Mouse (Mus musculus): Measurements from ENCODE around the gene Hsdl1. TPM values are rescaled to one million over a fixed set of nuclear protein-coding genes. Genes with fewer than 3 reads are reported as not detected.

Hsdl1 gene
- polyA plus RNA-seq, 1 experiment = 22.2 TPM

DNA sequence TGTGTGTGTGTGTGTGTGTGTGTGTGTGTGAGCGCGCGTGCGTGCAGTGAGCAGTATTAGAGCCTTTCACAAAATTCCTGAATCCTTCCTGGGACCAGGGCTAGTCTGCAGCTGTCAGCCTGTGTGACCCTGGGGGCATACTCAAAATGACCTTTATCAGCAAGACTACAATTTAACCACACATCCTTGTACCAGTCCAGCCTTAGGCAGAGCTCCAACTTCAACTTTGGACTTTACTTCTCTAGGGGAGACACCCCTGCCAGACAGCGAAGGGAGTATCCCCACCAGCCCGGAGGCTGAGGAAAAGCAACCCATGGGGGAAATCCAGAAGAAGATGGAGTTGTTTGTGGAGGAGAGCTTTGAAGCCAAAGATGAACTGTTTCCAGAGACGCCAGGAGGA, 16.5 kb upstream of the Hsdl1 start:
- Histone ChIP-seq H3K27ac (ENCODE audit: control insufficient read depth, insufficient read depth, low read depth, low read length, poor library complexity) (no peak overlapping the region), H3K4me1 (ENCODE audit: control insufficient read depth, insufficient read depth, low read length) (no peaks in the 10 kb centered on the region; the same call in 1 of the 2 replicates), H3K4me3 (replicated peaks; ENCODE audit: control insufficient read depth, low read depth, low read length) (no peak overlapping the region)
- TF ChIP-seq POLR2A (IDR thresholded peaks at IDR 0.05; ENCODE audit: borderline replicate concordance, control insufficient read depth, low read depth, low read length) (no peak), CTCF (IDR thresholded peaks at IDR 0.05; ENCODE audit: control insufficient read depth, insufficient read depth, low read length) (no peak)
- 82% methylated on average over 7 of the region's 7 CpGs for WGBS

DNA sequence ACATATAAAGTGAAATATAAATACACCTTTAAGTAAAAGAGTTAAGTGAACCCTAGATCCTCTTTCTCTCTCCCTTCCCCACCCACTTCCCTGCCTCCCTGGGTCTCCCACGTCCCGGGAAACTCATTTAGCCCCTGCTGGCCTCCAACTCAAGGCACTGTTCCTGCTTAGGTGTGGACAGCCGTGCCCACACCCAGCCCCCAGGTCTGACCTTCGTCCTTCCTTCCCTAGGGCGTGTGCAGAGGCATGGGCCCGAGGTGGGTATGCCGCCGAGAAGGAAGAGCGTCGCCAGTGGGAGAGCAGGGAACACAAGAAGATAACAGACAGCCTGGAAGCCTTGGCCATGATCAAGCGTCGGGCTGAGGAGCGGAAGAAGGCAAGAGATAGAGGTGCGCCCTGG, 15.4 kb upstream of the Hsdl1 start:
- 71% methylated on average over 14 of the region's 14 CpGs for WGBS
- Histone ChIP-seq H3K4me1 (ENCODE audit: control insufficient read depth, insufficient read depth, low read length) (no peaks in the 10 kb centered on the region; the same call in 1 of the 2 replicates), H3K27ac (ENCODE audit: control insufficient read depth, insufficient read depth, low read depth, low read length, poor library complexity) (no peak overlapping the region), H3K4me3 (replicated peaks; ENCODE audit: control insufficient read depth, low read depth, low read length) (no peak overlapping the region)
- TF ChIP-seq CTCF (IDR thresholded peaks at IDR 0.05; ENCODE audit: control insufficient read depth, insufficient read depth, low read length) = no peak
- no peak for TF ChIP-seq POLR2A (IDR thresholded peaks at IDR 0.05; ENCODE audit: borderline replicate concordance, control insufficient read depth, low read depth, low read length)

DNA sequence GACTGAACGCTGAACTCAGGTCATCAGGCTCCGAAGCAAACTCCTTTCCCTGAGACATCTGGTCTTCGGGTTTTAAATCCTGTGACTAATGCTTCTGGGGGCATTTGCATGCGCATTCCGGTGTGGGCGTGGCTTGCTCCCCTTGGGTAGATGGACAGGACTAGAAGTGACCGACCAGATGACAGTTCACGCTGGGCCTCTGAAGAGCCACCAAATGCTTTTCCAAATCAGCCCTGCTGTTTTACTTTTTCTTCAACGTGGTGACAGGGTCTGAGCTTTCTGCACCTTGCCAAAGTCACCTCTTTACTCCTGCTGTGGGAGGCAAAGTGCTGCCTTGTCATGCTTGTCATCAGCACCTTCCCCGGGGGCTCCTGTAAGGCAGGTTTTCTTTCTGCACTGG, 13.9 kb upstream of the Hsdl1 start:
- 68% methylated on average over 10 of the region's 10 CpGs for WGBS
- no peak for TF ChIP-seq POLR2A (IDR thresholded peaks at IDR 0.05; ENCODE audit: borderline replicate concordance, control insufficient read depth, low read depth, low read length)
- TF ChIP-seq CTCF (IDR thresholded peaks at IDR 0.05; ENCODE audit: control insufficient read depth, insufficient read depth, low read length) = no peak
- Histone ChIP-seq H3K4me3 (replicated peaks; ENCODE audit: control insufficient read depth, low read depth, low read length) (no peak overlapping the region), H3K4me1 (ENCODE audit: control insufficient read depth, insufficient read depth, low read length) (no peaks in the 10 kb centered on the region; the same call in 1 of the 2 replicates), H3K27ac (ENCODE audit: control insufficient read depth, insufficient read depth, low read depth, low read length, poor library complexity) (no peak overlapping the region)

DNA sequence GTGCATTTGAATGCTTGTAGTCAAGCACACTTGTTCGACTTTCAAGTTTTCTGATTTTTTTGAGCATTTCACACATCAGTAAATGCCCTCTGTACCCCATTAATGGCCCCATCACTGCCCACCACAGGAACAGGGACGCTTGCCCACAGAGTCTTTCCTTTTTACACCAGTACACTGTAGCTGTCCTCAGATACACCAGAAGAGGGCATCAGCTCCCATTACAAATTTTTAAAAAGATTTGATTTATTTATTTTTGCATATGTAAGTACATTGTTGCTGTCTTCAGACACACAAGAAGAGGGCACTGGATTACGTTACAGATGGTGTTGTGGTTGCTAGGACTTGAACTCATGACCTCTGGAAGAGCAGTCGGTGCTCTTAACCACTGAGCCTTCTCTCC, 13.3 kb upstream of the Hsdl1 start:
- Histone ChIP-seq H3K4me1 (ENCODE audit: control insufficient read depth, insufficient read depth, low read length) (no peaks in the 10 kb centered on the region; the same call in 1 of the 2 replicates), H3K27ac (ENCODE audit: control insufficient read depth, insufficient read depth, low read depth, low read length, poor library complexity) (no peak overlapping the region), H3K4me3 (replicated peaks; ENCODE audit: control insufficient read depth, low read depth, low read length) (no peak overlapping the region)
- no peak for TF ChIP-seq CTCF (IDR thresholded peaks at IDR 0.05; ENCODE audit: control insufficient read depth, insufficient read depth, low read length)
- TF ChIP-seq POLR2A (IDR thresholded peaks at IDR 0.05; ENCODE audit: borderline replicate concordance, control insufficient read depth, low read depth, low read length) = no peak
- WGBS = 70% methylated on average over 4 of the region's 4 CpGs

DNA sequence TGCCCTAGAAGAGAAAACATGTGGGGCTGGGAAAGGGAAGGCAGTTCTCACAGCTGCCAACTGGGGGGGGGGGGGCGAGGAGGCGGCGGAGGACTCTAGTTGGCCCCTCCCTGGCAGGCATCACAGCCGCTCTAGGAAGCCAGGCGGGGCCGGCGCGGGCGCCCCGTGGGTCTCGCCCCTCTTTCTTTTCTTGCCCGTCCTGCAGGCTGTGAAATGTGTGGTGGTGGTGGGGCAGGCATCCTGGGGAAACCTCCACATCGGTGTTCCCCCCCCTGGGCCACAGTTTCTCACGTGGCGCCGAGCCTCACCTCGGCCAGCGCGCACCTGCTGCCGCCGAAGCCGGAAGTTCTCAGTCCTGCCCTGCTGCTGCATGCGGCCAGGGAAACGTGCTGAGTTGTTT, 10.9 kb upstream of the Hsdl1 start:
- Histone ChIP-seq H3K4me1 (ENCODE audit: control insufficient read depth, insufficient read depth, low read length) (no peaks in the 10 kb centered on the region; the same call in 1 of the 2 replicates), H3K27ac (ENCODE audit: control insufficient read depth, insufficient read depth, low read depth, low read length, poor library complexity) (peak overlapping the region; percentile 91), H3K4me3 (replicated peaks; ENCODE audit: control insufficient read depth, low read depth, low read length) (peak overlapping the region; percentile 54)
- peak; percentile 35; the same call in 1 of the 2 replicates for TF ChIP-seq POLR2A (IDR thresholded peaks at IDR 0.05; ENCODE audit: borderline replicate concordance, control insufficient read depth, low read depth, low read length)
- no peak for TF ChIP-seq CTCF (IDR thresholded peaks at IDR 0.05; ENCODE audit: control insufficient read depth, insufficient read depth, low read length)
- WGBS = 1% methylated on average over 23 of the region's 24 CpGs

DNA sequence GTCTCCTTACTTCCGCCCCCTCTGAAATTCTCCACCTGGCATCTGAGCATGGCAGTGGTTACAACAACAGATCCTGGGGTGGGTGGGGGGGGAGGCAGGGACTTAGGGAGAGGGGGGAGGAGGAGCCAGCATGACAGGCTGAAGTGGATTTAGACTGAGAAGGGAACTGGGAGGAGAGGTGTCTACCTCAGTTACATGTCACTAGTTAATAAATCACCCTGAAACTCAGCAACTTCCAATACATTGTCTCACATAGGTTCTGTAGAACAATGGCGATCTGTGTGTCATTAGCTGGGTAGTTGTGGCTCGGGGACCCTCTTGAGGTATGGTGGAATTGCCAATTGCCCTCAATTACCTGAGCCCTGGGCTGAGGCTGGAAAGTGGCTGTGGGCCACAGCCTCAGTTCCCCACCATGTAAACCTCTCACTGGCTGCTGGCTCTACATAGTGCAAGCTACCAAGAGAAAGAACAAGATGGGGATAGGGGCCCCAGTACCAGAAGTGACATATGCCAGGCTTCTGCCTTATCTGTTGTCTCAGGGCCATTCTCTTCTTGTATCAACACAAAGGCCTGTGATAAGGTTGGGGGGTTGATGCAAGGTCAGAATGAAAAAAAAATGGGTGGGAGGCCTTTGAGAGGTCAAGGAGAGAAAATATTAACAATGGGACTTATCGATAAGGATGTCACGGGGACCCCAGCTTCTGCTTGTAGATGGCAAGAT, 5.6 kb upstream of the Hsdl1 start:
- H3K4me3 ChIP-seq (replicated peaks; ENCODE audit: control insufficient read depth, low read depth, low read length) = no peak overlapping the region
- TF ChIP-seq CTCF (IDR thresholded peaks at IDR 0.05; ENCODE audit: control insufficient read depth, insufficient read depth, low read length) = no peak
- no peak for TF ChIP-seq POLR2A (IDR thresholded peaks at IDR 0.05; ENCODE audit: borderline replicate concordance, control insufficient read depth, low read depth, low read length)
- H3K27ac ChIP-seq (ENCODE audit: control insufficient read depth, insufficient read depth, low read depth, low read length, poor library complexity) = no peak overlapping the region
- WGBS = 85% methylated on average over 5 of the region's 5 CpGs
- H3K4me1 ChIP-seq (ENCODE audit: control insufficient read depth, insufficient read depth, low read length) = no peaks in the 10 kb centered on the region; the same call in 1 of the 2 replicates

DNA sequence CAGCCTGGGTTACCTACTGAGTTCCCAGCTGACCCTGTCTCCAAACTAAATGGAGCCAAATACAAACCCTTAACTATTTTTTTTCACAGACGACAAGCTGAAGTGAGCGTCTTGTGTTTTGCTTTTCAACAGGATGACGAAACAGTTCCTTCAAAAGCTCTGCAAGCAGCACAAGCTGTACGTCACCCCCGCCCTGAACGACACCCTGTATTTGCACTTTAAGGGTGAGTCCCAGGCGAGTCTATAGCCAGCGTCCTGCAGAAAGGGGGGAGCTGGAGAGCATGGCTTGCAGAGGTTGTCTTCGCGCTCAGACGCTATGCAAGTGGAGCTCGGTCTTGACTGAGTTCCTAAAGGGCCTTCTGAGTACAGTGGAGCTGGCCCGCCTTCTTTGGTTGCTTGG, 4.1 kb upstream of the Hsdl1 start:
- peaks cover 1% of the 10 kb centered on the region; the same call in 1 of the 2 replicates for H3K4me1 ChIP-seq (ENCODE audit: control insufficient read depth, insufficient read depth, low read length)

DNA sequence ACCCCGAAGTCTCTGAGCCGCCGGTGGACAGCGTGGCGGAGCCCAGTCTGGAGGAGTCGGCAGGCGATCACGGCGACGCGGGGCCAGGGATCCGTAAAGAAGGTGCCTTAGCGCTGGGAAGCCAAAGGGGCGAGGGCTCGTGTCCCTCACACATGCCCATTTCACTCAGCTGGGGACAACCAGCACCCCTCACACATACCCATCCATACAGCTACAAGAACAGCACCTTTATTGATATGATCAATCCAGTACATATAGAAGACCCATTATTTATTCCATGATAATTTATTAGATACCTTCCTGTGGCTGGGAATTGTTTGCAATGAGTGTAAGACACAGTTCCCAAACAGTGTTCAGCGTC, 363 bp upstream of the Hsdl1 start:
- 2% methylated on average over 16 of the region's 16 CpGs for WGBS

More for the DNA sequence above, 4.1 kb upstream of the Hsdl1 start:
- 53% methylated on average over 13 of the region's 13 CpGs for whole genome bisulfite sequencing
- no peak overlapping the region for H3K4me3 ChIP-seq (replicated peaks; ENCODE audit: control insufficient read depth, low read depth, low read length)
- H3K27ac ChIP-seq (ENCODE audit: control insufficient read depth, insufficient read depth, low read depth, low read length, poor library complexity) = no peak overlapping the region
- TF ChIP-seq POLR2A (IDR thresholded peaks at IDR 0.05; ENCODE audit: borderline replicate concordance, control insufficient read depth, low read depth, low read length) (no peak), CTCF (IDR thresholded peaks at IDR 0.05; ENCODE audit: control insufficient read depth, insufficient read depth, low read length) (no peak)

More for the DNA sequence above, 363 bp upstream of the Hsdl1 start:
- Histone ChIP-seq H3K27ac (ENCODE audit: control insufficient read depth, insufficient read depth, low read depth, low read length, poor library complexity) (no peak overlapping the region), H3K4me3 (replicated peaks; ENCODE audit: control insufficient read depth, low read depth, low read length) (peak overlapping the region; percentile 80), H3K4me1 (ENCODE audit: control insufficient read depth, insufficient read depth, low read length) (peaks cover 3% of the 10 kb centered on the region)
- TF ChIP-seq POLR2A (IDR thresholded peaks at IDR 0.05; ENCODE audit: borderline replicate concordance, control insufficient read depth, low read depth, low read length) (no peak), CTCF (IDR thresholded peaks at IDR 0.05; ENCODE audit: control insufficient read depth, insufficient read depth, low read length) (no peak)

All from bone marrow, adult 2 months (tissue).